Mouse (Mus musculus) C2C12 (cell line): ENCODE results near the gene Dppa3. TPM values are rescaled to one million over a fixed set of nuclear protein-coding genes. Genes with fewer than 3 reads are reported as not detected.
"Not testable (repeated sequence)": the region's sequence is repeated elsewhere in the genome, so short reads cannot be mapped to it uniquely, and the experiment has no call there.

Experiments
- H3K27me3 ChIP-seq: one replicate; pipeline ENCODE4 v1.6.1; 2011; ENCODE audit not compliant: control insufficient read depth, insufficient read depth, insufficient read length
- H3K36me3 ChIP-seq: one replicate; pipeline ENCODE4 v1.6.1; 2011; ENCODE audit not compliant: control insufficient read depth, insufficient read depth
- H3K4me3 ChIP-seq: one replicate; pipeline ENCODE4 v1.5.1; 2011; ENCODE audit warnings: mild to moderate bottlenecking, control low read depth; ENCODE audit not compliant: poor library complexity, insufficient read depth, severe bottlenecking
- H3K79me2 ChIP-seq: one replicate; pipeline ENCODE4 v1.6.1; 2011; ENCODE audit not compliant: control insufficient read depth, insufficient read depth
- H3K79me3 ChIP-seq: one replicate; pipeline ENCODE4 v1.6.1; 2011; ENCODE audit warnings: low read depth, control low read depth
- H3ac ChIP-seq: one replicate; pipeline ENCODE3; 2011; ENCODE audit warnings: low read depth; ENCODE audit not compliant: control insufficient read depth, insufficient read length
- CEBPB ChIP-seq: IDR thresholded peaks from one replicate; pipeline ENCODE4 v1.6.1; 2011; ENCODE audit warnings: low read depth, mild to moderate bottlenecking, control low read depth, moderate library complexity
- CTCF ChIP-seq: IDR thresholded peaks from one replicate; pipeline ENCODE4 v1.5.1; 2011; ENCODE audit not compliant: control insufficient read depth, insufficient read depth, insufficient read length
- FOSL1 ChIP-seq: IDR thresholded peaks from one replicate; pipeline ENCODE4 v1.8.0; 2011; ENCODE audit warnings: mild to moderate bottlenecking, low read length; ENCODE audit not compliant: poor library complexity, insufficient read depth, severe bottlenecking
- MAX ChIP-seq: IDR thresholded peaks from one replicate; pipeline ENCODE4 v1.6.1; 2011; ENCODE audit warnings: mild to moderate bottlenecking, control low read depth
- MYOD1 ChIP-seq: IDR thresholded peaks from one replicate; pipeline ENCODE4 v1.6.1; 2011; ENCODE audit warnings: low read depth; ENCODE audit not compliant: control insufficient read depth, insufficient read length
- MYOG ChIP-seq: IDR thresholded peaks from one replicate; pipeline ENCODE4 v1.6.1; 2011; ENCODE audit not compliant: control insufficient read depth, insufficient read length; ENCODE audit errors: extremely low read depth
- USF1 ChIP-seq: IDR thresholded peaks from one replicate; pipeline ENCODE4 v1.6.1; 2011; ENCODE audit warnings: low read depth, mild to moderate bottlenecking, control low read depth, moderate library complexity
- polyA plus RNA-seq: library from polyadenylated mRNA; unstranded; fragments of >200 nt; fragmentation: generic; extraction: Trizol; gene quantifications from one replicate; pipeline ENCODE4 v1.2.1, GENCODE M21; 2012; ENCODE audit warnings: missing spikeins

The Dppa3 gene
- polyA plus RNA-seq, 1 experiment: not detected

GRCm38 (mm10) chr6:122635315-122635714 is 9.1 kb downstream of the Dppa3 start:
- H3ac ChIP-seq: no peak overlapping the region
- TF ChIP-seq CEBPB (no peak), USF1 (peak; percentile 6), MYOG (no peak)
- H3K79me2 ChIP-seq: no peaks in the 10 kb centered on the region
- no peaks in the 10 kb centered on the region for H3K79me3 ChIP-seq
- no peak overlapping the region for H3K4me3 ChIP-seq
- no peaks in the 10 kb centered on the region for H3K27me3 ChIP-seq
- no peaks in the 10 kb centered on the region for H3K36me3 ChIP-seq

DNA sequence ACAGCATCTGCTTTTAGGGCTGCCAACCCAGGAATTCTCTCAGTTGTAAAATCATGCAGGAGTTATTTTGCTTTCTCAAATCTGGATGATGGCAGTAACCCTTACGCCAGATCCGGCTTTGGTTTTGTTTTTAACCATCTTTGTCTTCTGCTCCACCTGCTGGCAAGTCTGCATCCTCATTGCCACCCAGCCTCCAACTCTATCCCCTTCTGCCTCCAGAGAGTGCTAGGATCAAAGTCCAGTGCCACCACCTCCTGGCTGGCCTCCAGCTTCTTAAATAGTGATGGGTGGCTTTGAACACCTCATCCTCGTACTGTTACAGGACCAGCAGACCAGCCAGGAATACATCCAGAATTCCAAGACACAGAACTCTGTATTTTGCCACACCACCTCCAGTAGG is 10.5 kb downstream of the Dppa3 start:
- no peaks in the 10 kb centered on the region for H3K79me2 ChIP-seq
- TF ChIP-seq MYOG: no peak
- TF ChIP-seq FOSL1: no peak
- TF ChIP-seq CEBPB: no peak
- TF ChIP-seq CTCF: no peak
- no peak for TF ChIP-seq MYOD1
- no peak for TF ChIP-seq USF1
- no peak for TF ChIP-seq MAX
- H3K27me3 ChIP-seq: no peaks in the 10 kb centered on the region

GRCm38 (mm10) chr6:122637566-122637965 is 11.4 kb downstream of the Dppa3 start:
- H3ac ChIP-seq, H3K79me3 ChIP-seq, H3K36me3 ChIP-seq, H3K4me3 ChIP-seq, H3K79me2 ChIP-seq, H3K27me3 ChIP-seq: not testable (repeated sequence)

More for the DNA sequence above, 10.5 kb downstream of the Dppa3 start:
- H3K79me3 ChIP-seq: no peaks in the 10 kb centered on the region
- no peaks in the 10 kb centered on the region for H3K36me3 ChIP-seq
- H3K4me3 ChIP-seq: no peak overlapping the region
- no peak overlapping the region for H3ac ChIP-seq

DNA sequence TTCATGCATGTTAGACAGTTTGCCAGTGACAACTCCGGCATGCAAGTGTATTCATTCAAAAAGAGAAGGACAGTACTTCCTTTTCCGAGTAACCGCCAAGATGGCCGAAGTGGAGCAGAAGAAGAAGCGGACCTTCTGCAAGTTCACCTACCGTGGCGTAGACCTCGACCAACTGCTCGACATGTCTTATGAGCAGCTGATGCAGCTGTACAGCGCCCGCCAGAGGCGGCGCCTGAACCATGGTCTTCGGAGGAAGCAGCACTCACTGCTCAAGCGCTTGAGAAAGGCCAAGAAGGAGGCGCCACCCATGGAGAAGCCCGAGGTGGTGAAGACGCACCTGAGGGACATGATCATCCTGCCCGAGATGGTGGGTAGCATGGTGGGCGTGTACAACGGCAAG is 18.0 kb downstream of the Dppa3 start:
- H3ac ChIP-seq, H3K79me2 ChIP-seq, H3K79me3 ChIP-seq, H3K4me3 ChIP-seq, H3K36me3 ChIP-seq, H3K27me3 ChIP-seq: not testable (repeated sequence)

DNA sequence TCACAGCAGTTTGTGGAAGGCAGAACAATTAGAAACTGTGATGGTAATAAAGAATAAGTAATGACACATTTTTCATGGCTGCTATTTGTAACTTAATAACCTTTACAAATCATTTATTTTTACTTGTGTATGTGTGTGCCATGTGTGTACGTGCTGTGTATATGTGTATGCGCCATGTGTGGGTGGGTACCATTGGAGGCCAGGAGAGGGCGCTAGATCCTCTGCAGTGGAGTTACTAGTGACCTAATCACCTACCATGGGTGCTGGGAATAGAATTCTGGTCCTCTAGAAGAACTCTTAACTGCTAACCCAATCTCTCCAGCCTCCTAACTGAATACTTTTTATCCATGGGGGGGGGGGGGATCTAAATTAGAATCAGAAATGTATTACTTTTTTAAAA is 23.7 kb downstream of the Dppa3 start:
- H3ac ChIP-seq: no peak overlapping the region
- H3K79me3 ChIP-seq: no peaks in the 10 kb centered on the region
- TF ChIP-seq MYOD1: no peak

DNA sequence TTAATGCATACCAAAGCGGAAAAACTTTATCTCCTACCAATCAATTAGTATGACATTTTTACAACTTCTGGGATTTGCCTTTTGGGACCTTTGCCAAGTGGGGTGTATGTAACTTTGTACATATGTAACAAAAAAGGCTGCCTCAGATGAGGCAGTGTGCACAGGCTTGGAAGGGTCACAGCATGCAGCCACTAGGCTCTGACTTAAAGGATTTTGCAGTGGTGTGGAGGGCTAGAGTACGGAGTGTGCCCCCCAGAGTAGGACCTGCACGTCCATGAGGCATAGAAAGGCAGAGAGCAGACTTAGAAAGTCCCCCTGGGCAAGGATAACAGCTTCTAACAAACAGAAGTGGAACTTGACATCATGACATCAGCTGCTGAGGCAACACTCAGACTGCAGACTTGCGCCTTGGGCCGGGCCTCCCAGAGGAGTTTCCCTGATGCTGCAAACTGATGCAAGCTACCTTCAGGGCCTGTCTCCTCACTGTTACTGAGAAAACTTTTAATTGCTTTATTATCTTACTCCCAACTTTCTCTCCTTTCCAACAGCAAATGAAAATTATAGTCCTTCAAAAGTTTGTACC is 24.3 kb downstream of the Dppa3 start:
- H3ac ChIP-seq: no peak overlapping the region
- no peaks in the 10 kb centered on the region for H3K79me2 ChIP-seq
- H3K27me3 ChIP-seq: no peaks in the 10 kb centered on the region
- TF ChIP-seq CTCF: no peak
- TF ChIP-seq MAX: no peak
- TF ChIP-seq MYOD1: no peak
- no peak for TF ChIP-seq MYOG
- TF ChIP-seq CEBPB: no peak
- TF ChIP-seq FOSL1: no peak
- TF ChIP-seq USF1: no peak
- no peaks in the 10 kb centered on the region for H3K79me3 ChIP-seq
- H3K36me3 ChIP-seq: no peaks in the 10 kb centered on the region
- H3K4me3 ChIP-seq: no peak overlapping the region

More for the DNA sequence above, 23.7 kb downstream of the Dppa3 start:
- no peaks in the 10 kb centered on the region for H3K27me3 ChIP-seq
- no peaks in the 10 kb centered on the region for H3K36me3 ChIP-seq
- no peaks in the 10 kb centered on the region for H3K79me2 ChIP-seq
- H3K4me3 ChIP-seq: no peak overlapping the region

GRCm38 (mm10) chr6:122654301-122654700 is 28.1 kb downstream of the Dppa3 start:
- Histone ChIP-seq H3K27me3 (no peaks in the 10 kb centered on the region), H3ac (no peak overlapping the region), H3K36me3 (no peaks in the 10 kb centered on the region), H3K4me3 (no peak overlapping the region), H3K79me2 (no peaks in the 10 kb centered on the region), H3K79me3 (no peaks in the 10 kb centered on the region)
- TF ChIP-seq USF1 (peak; percentile 41), CEBPB (no peak)
